Mouse (Mus musculus) CH12.LX (cell line): ENCODE measurements at regions not wholly inside any gene's neighbourhood (a gene's known extent, or its start where the extent isn't known, plus 50 kb on each side); places are given as distances from the start of the nearest gene placed in this dataset.

Source experiments
- DNase-seq: peaks from one replicate; pipeline ENCODE4 v3.0.0-alpha.2; 2013; ENCODE audit errors: extremely low read depth
- H3K27ac ChIP-seq: 2 replicates; pipeline ENCODE4 v1.5.1; 2012; ENCODE audit warnings: low read depth, mild to moderate bottlenecking, control low read depth, moderate library complexity; ENCODE audit not compliant: insufficient read depth
- H3K27me3 ChIP-seq: replicated peaks from 2 replicates; pipeline ENCODE3; 2012; ENCODE audit warnings: inconsistent platforms
- H3K36me3 ChIP-seq, 2 experiments: replicated peaks in 1 of 2; 2 replicates each; pipeline versions ENCODE3 to v1.6.1; 2012; ENCODE audit warnings: inconsistent platforms in 1 of 2, low read length in 1 of 2, mild to moderate bottlenecking in 1 of 2, mixed read lengths in 1 of 2, moderate library complexity in 1 of 2; ENCODE audit not compliant: control insufficient read depth in 1 of 2, insufficient read depth in 1 of 2
- H3K4me1 ChIP-seq, 2 experiments: 2 replicates each; pipeline ENCODE4 v1.6.1; 2012; ENCODE audit warnings: inconsistent platforms in 1 of 2, moderate library complexity in 1 of 2; ENCODE audit not compliant: insufficient read depth in 2 of 2, control insufficient read depth in 1 of 2
- H3K4me2 ChIP-seq: 2 replicates; pipeline ENCODE4 v1.6.1; 2012; ENCODE audit warnings: low read depth, mild to moderate bottlenecking, control low read depth; ENCODE audit not compliant: poor library complexity, insufficient read depth, severe bottlenecking
- H3K4me3 ChIP-seq, 3 experiments: fragments of 150-350 bp in 1 of 3; sonication (generic) in 1 of 3; replicated peaks in 1 of 3; 2 replicates each; pipeline versions ENCODE3 to v1.5.1; 2011 to 2012; ENCODE audit warnings: low read depth in 2 of 3, low read length in 2 of 3, mild to moderate bottlenecking in 2 of 3, moderate library complexity in 2 of 3, control low read depth in 1 of 3, improper control_type of control experiment in 1 of 3, inconsistent platforms in 1 of 3, mixed read lengths in 1 of 3; ENCODE audit not compliant: poor library complexity in 1 of 3
- H3K79me2 ChIP-seq: replicated peaks from 2 replicates; pipeline ENCODE4 v1.6.1; 2012; ENCODE audit warnings: mild to moderate bottlenecking, moderate library complexity; ENCODE audit not compliant: control insufficient read depth, poor library complexity, insufficient read depth, severe bottlenecking; ENCODE audit errors: extremely low read depth
- H3K9ac ChIP-seq: 2 replicates; pipeline ENCODE4 v1.6.1; 2012; ENCODE audit warnings: low read depth, mild to moderate bottlenecking, control low read depth, moderate library complexity; ENCODE audit not compliant: insufficient read depth
- H3K9me3 ChIP-seq: replicated peaks from 2 replicates; pipeline ENCODE3; 2012; ENCODE audit warnings: low read length, inconsistent platforms, mixed read lengths
- BHLHE40 ChIP-seq: IDR thresholded peaks from 2 replicates; pipeline ENCODE4 v1.6.1; 2011; ENCODE audit warnings: mild to moderate bottlenecking, low read depth, low read length, improper control_type of control experiment
- E2F4 ChIP-seq: IDR thresholded peaks from 2 replicates; pipeline ENCODE4 v1.6.1; 2011; ENCODE audit warnings: low read depth, low read length, improper control_type of control experiment; ENCODE audit not compliant: insufficient replicate concordance
- ELF1 ChIP-seq: IDR thresholded peaks from 2 replicates; pipeline ENCODE4 v1.6.1; 2014; ENCODE audit warnings: low read depth, mild to moderate bottlenecking, inconsistent platforms, low read length, improper control_type of control experiment
- EP300 ChIP-seq: IDR thresholded peaks from 2 replicates; pipeline ENCODE4 v1.6.1; 2011; ENCODE audit warnings: low read length, improper control_type of control experiment
- ETS1 ChIP-seq: conservative IDR thresholded peaks from 2 replicates; pipeline ENCODE4 v1.6.1; 2012; ENCODE audit warnings: low read depth, mild to moderate bottlenecking, inconsistent platforms, low read length, improper control_type of control experiment, moderate library complexity
- JUN ChIP-seq: IDR thresholded peaks from 2 replicates; pipeline ENCODE4 v1.6.1; 2011; ENCODE audit warnings: low read depth, mild to moderate bottlenecking, low read length, improper control_type of control experiment, moderate library complexity; ENCODE audit not compliant: insufficient read depth
- MAFK ChIP-seq: IDR thresholded peaks from 2 replicates; pipeline ENCODE4 v1.6.1; 2011; ENCODE audit warnings: low read length, improper control_type of control experiment; ENCODE audit not compliant: insufficient replicate concordance
- MAX ChIP-seq: IDR thresholded peaks from 2 replicates; pipeline ENCODE4 v1.6.1; 2011; ENCODE audit warnings: low read length, improper control_type of control experiment
- MAZ ChIP-seq: IDR thresholded peaks from 2 replicates; pipeline ENCODE4 v1.6.1; 2012; ENCODE audit warnings: low read depth, mild to moderate bottlenecking, inconsistent platforms, low read length, improper control_type of control experiment, moderate library complexity
- NELFE ChIP-seq: IDR thresholded peaks from 2 replicates; pipeline ENCODE4 v1.6.1; 2011; ENCODE audit warnings: low read depth, low read length, improper control_type of control experiment
- POLR2A ChIP-seq: IDR thresholded peaks from 2 replicates; pipeline ENCODE4 v1.6.1; 2011; ENCODE audit warnings: low read depth, mild to moderate bottlenecking, improper control_type of control experiment, low read length
- RCOR1 ChIP-seq: conservative IDR thresholded peaks from 2 replicates; pipeline ENCODE4 v1.6.1; 2012; ENCODE audit warnings: low read depth, mild to moderate bottlenecking, inconsistent platforms, low read length, improper control_type of control experiment
- SIN3A ChIP-seq: IDR thresholded peaks from 2 replicates; pipeline ENCODE4 v1.6.1; 2012; ENCODE audit warnings: low read length, improper control_type of control experiment, inconsistent platforms
- USF1 ChIP-seq: IDR thresholded peaks from 2 replicates; pipeline ENCODE4 v1.6.1; 2014; ENCODE audit warnings: low read depth, mild to moderate bottlenecking, inconsistent platforms, low read length, improper control_type of control experiment
- USF2 ChIP-seq: conservative IDR thresholded peaks from 2 replicates; pipeline ENCODE4 v1.6.1; 2011; ENCODE audit warnings: low read depth, low read length, improper control_type of control experiment
- ZMIZ1 ChIP-seq: IDR thresholded peaks from 2 replicates; pipeline ENCODE4 v1.6.1; 2012; ENCODE audit warnings: low read depth, mild to moderate bottlenecking, inconsistent platforms, low read length, improper control_type of control experiment
- dilution Hi-C: fragments of 300-500 bp; cut with MboI; formaldehyde crosslinking; loops from 2 replicates; pipeline ENCODE4 v1.14.3; 2020; ENCODE audit warnings: low sequenced_read_pairs; ENCODE audit not compliant: extremely low pct_unique_long_range_greater_than_20kb, extremely low pct_ligation_motif_present
- in situ Hi-C: fragments of 300-500 bp; cut with MboI; formaldehyde crosslinking; loops from 3 replicates; pipeline ENCODE4 v1.14.3; 2019; ENCODE audit warnings: low sequenced_read_pairs, low pct_ligation_motif_present, low pct_unique_long_range_greater_than_20kb, mixed read lengths

DNA sequence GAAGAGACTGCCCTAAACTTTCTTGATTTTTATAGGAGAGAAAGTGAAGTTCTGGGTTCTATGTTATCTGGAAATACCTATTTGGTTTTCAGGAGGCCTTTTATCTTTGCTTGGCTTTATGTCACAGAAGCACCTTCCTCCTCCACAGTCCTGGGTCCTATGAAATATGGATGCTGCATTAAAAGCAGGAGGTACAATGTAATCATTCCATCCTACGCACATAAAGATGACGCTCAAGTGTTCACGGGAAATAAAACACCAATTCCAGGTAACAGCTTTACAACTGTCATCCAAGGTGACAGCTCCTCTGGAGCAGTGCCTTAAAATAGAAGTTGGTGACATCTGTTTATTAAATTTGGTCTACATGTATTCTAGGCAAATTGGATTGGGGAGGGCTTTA lies 523.8 kb upstream of the Nbea start:
- no peak overlapping the region for H3K27ac ChIP-seq
- dilution Hi-C loops = no loop called here
- H3K4me3 ChIP-seq = no peak overlapping the region
- H3K36me3 ChIP-seq = no peaks in the 10 kb centered on the region
- no peak overlapping the region for H3K4me2 ChIP-seq
- no peaks in the 10 kb centered on the region for H3K27me3 ChIP-seq
- in situ Hi-C loops = no loop called here
- H3K9ac ChIP-seq = no peak overlapping the region
- no peak for TF ChIP-seq SIN3A
- TF ChIP-seq MAZ = no peak
- TF ChIP-seq MAFK = no peak
- no peak for TF ChIP-seq POLR2A
- TF ChIP-seq BHLHE40 = no peak
- no peak for TF ChIP-seq EP300
- TF ChIP-seq MAX = no peak
- no peak for TF ChIP-seq RCOR1
- TF ChIP-seq ZMIZ1 = no peak
- no peak for TF ChIP-seq JUN
- TF ChIP-seq ETS1 = no peak
- no peaks in the 10 kb centered on the region for H3K79me2 ChIP-seq
- peaks cover 32% of the 10 kb centered on the region for H3K9me3 ChIP-seq
- DNase-seq = no peak
- no peaks in the 10 kb centered on the region for H3K4me1 ChIP-seq

DNA sequence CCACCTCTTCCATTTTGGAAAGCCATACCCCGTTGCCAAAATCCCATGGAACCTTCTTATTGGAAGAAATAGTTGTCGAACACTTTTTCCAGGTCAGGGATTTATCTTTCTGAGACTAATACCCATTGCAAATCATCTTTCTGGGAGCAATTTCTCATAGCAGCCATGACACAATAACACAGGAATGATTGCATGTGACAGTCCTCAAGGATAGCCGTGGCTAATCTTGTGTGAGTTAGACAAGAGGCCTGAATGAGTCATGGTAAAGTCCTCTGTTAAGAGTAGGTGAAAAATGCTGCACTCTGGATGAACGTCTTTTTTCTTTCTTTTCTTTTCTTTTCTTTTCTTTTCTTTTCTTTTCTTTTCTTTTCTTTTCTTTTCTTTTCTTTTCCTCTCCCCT lies 522.5 kb upstream of the Nbea start:
- TF ChIP-seq E2F4 (no peak), POLR2A (no peak), MAX (no peak)
- no peaks in the 10 kb centered on the region for H3K4me1 ChIP-seq
- no peak overlapping the region for H3K4me3 ChIP-seq
- no peak overlapping the region for H3K9ac ChIP-seq
- no peak for DNase-seq
- H3K36me3 ChIP-seq = no peaks in the 10 kb centered on the region
- dilution Hi-C loops (no loop called here), in situ Hi-C loops (no loop called here)
- H3K79me2 ChIP-seq = no peaks in the 10 kb centered on the region
- no peak overlapping the region for H3K27ac ChIP-seq
- H3K9me3 ChIP-seq = peaks cover 37% of the 10 kb centered on the region
- no peak overlapping the region for H3K4me2 ChIP-seq
- H3K27me3 ChIP-seq = no peaks in the 10 kb centered on the region

DNA sequence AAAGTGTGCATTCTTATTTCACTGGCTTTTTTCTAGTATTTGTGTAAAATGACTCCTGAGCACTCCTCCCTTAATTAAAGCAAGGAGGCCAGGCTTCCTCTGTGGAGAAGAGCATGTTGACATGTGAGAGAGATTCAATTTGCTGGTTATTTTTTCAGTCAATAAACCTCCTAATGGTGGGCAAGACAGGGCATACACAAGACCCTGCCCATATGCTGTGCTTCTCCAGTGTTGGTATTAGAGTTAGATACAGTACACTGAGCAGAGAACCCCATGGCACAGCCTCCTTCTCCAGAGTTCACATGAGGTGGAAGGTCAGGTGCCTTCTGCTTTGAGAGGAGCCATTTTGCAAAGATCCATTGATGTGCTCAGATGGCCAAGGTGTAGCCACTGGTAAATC lies 515.4 kb upstream of the Nbea start:
- in situ Hi-C loops = no loop called here
- Histone ChIP-seq H3K36me3 (no peaks in the 10 kb centered on the region), H3K9me3 (peaks cover 56% of the 10 kb centered on the region), H3K27me3 (no peaks in the 10 kb centered on the region), H3K4me3 (no peak overlapping the region), H3K4me2 (no peak overlapping the region), H3K9ac (no peak overlapping the region), H3K79me2 (no peaks in the 10 kb centered on the region), H3K27ac (no peak overlapping the region), H3K4me1 (no peaks in the 10 kb centered on the region)
- dilution Hi-C loops = no loop called here
- TF ChIP-seq SIN3A (no peak), USF1 (no peak), NELFE (no peak), ELF1 (no peak), USF2 (no peak)
- DNase-seq = no peak
